Mouse (Mus musculus) kidney, embryonic 14.5 days (tissue): ENCODE results near the gene Slc16a4. TPM values are rescaled to one million over a fixed set of nuclear protein-coding genes. Genes with fewer than 3 reads are reported as not detected.
"Not testable (repeated sequence)": the region's sequence is repeated elsewhere in the genome, so short reads cannot be mapped to it uniquely, and the experiment has no call there.

Experiments used
- ATAC-seq: fragments of 200-750 bp; cut with Nextera tagmentation; 2 replicates; pipeline ENCODE4 v1.8.0; 2017; ENCODE audit warnings: moderate number of reproducible peaks, mild to moderate bottlenecking, moderate TSS enrichment, moderate library complexity; ENCODE audit not compliant: low FRiP score, low TSS enrichment
- H3K27ac ChIP-seq: fragments of 300-500 bp; sonication (generic); 2 replicates; pipeline ENCODE4 v1.5.1; 2014; ENCODE audit warnings: low read depth, mild to moderate bottlenecking, low read length, moderate library complexity, mixed read lengths
- H3K27me3 ChIP-seq: fragments of 300-500 bp; sonication (generic); 2 replicates; pipeline ENCODE4 v1.6.1; 2014; ENCODE audit warnings: mild to moderate bottlenecking, low read length; ENCODE audit not compliant: control insufficient read depth, insufficient read depth
- H3K36me3 ChIP-seq: fragments of 300-500 bp; sonication (generic); 2 replicates; pipeline ENCODE4 v1.6.1; 2014; ENCODE audit warnings: low read length, mixed read lengths; ENCODE audit not compliant: control insufficient read depth, insufficient read depth
- H3K4me1 ChIP-seq: fragments of 300-500 bp; sonication (generic); 2 replicates; pipeline ENCODE4 v1.6.1; 2014; ENCODE audit warnings: low read length, mixed read lengths; ENCODE audit not compliant: control insufficient read depth, insufficient read depth
- H3K4me2 ChIP-seq: fragments of 300-500 bp; sonication (generic); replicated peaks from 2 replicates; pipeline ENCODE4 v1.6.1; 2014; ENCODE audit warnings: low read depth, mild to moderate bottlenecking, low read length
- H3K4me3 ChIP-seq: fragments of 300-500 bp; sonication (generic); 2 replicates; pipeline ENCODE4 v1.5.1; 2014; ENCODE audit warnings: mild to moderate bottlenecking, low read length
- H3K9ac ChIP-seq: fragments of 300-500 bp; sonication (generic); 2 replicates; pipeline ENCODE4 v1.6.1; 2014; ENCODE audit warnings: low read depth, mild to moderate bottlenecking, low read length, moderate library complexity
- H3K9me3 ChIP-seq: fragments of 300-500 bp; sonication (generic); 2 replicates; pipeline ENCODE4 v1.6.1; 2016; ENCODE audit warnings: low read length; ENCODE audit not compliant: control insufficient read depth
- WGBS: fragments of 180-500 bp; shearing (Covaris S2); extraction: QIAGEN DNeasy Blood & Tissue Kit; methylation state at CpG from one replicate; pipeline ENCODE4 v1.1.7; 2014; 5-methylcytosine and 5-hydroxymethylcytosine counted together
- polyA plus RNA-seq: library from polyadenylated mRNA; unstranded; fragments of >200 nt; fragmentation: Nextera tagmentation; extraction: Ambion mirVana; gene quantifications from 2 replicates; pipeline ENCODE4 v1.2.1, GENCODE M21; 2014

Gene Slc16a4
- polyA plus RNA-seq, 1 experiment from 2014 or later, result 5.1 TPM

DNA sequence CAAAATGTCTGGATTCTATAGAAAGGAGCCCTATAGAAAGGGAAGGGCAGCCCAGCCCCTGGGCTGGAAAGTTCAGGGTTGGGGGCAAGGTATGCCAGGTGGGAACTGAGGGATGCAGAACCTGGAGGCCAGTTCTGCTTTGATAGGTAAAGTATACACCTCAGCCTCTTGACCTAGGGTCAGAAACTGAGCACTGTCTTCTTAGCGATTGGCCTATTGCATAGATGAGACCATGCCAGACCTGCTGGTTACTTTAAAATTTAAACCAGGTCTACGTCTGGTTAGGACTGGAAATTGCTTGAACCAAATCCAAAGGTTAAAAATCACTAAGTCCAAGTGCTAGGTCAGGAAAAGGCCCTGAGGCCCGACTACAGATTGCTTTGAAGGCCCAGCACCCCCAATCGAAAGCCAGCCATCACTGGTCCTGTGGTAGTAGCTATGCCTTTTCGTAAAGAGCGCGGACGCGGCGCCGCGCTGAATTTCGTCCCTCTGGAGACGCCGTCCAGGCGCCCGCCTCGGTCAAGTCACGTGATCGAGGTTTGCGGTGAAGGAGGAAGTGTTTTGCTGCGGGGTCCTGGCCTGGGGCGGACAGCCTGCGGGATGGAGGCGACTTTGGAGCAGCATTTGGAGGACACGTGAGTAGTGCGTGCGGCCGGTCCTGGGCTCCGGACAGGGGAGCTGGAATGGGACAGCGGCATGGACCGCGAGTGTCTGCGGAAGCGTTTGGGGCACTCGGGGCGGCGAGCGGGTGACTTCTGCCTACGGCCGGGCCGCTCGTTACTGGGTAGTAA is 12.4 kb upstream of the Slc16a4 start, which contains the start of gene Lamtor5:
Gene Lamtor5 (plus strand): TSS at position 380 of the 791 bp plus-strand sequence.
- H3K36me3 ChIP-seq, result peaks cover 17% of the 10 kb centered on the region; the same call in 1 of the 2 replicates
- peak within 1 kb of the TSS; percentile 74 for H3K9ac ChIP-seq
- H3K4me2 ChIP-seq, result peak within 1 kb of the TSS; percentile 68
- peak; percentile 86 for ATAC-seq
- H3K4me3 ChIP-seq, result peak within 1 kb of the TSS; percentile 79
- H3K27ac ChIP-seq, result no peak within 1 kb of the TSS
- WGBS, result 3% methylated on average over 43 of the region's 43 CpGs
- H3K4me1 ChIP-seq, result peaks cover 6% of the 10 kb centered on the region; the same call in 1 of the 2 replicates
- no peaks in the 10 kb centered on the region for H3K27me3 ChIP-seq
- H3K9me3 ChIP-seq, result no peaks in the 10 kb centered on the region

DNA sequence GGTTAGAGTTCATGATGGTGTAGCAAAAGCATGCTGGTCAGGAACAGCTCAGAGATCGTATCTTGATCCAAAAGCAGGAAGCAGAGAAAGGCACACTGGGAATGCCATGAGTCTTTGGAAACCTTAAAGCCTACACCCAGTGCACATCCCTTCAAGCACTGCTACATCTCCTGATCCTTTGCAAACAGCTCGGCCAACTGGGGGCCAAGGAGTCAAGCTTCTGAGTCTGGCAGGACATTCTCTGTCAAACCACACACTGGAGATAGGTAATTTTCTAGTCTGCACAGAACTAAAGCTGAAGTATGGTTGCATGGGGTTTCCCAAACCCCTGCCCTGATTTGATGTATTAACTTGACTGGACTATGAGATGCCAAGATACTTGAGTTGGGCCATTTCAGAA is 4.9 kb upstream of the Slc16a4 start:
- H3K27me3 ChIP-seq, result no peaks in the 10 kb centered on the region
- peaks cover 28% of the 10 kb centered on the region; the same call in 1 of the 2 replicates for H3K36me3 ChIP-seq
- H3K9ac ChIP-seq, result no peak overlapping the region
- no peaks in the 10 kb centered on the region for H3K9me3 ChIP-seq
- 58% methylated on average over 2 of the region's 2 CpGs for WGBS
- no peak overlapping the region for H3K4me2 ChIP-seq
- H3K27ac ChIP-seq, result no peak overlapping the region
- H3K4me1 ChIP-seq, result no peaks in the 10 kb centered on the region; the same call in 1 of the 2 replicates
- H3K4me3 ChIP-seq, result no peak overlapping the region
- no peak for ATAC-seq

DNA sequence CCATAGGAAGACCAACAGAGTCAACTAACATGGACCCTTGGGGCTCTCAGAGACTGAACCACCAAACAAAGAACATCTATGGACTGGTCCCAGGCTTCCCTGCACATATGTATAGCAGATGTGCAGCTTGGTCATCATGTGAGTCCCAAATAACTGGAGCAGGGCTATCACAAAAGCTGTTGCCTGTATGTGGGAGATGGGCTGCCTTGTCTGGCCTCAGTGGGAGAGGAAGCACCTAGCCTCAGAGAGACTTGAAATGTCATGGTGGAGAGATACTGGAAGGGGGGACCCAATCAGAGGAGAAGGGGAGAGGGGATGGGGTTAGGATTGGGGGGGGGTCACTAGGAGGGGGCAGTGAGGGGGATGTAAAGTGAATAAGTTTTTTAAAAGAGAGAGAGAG is 3.7 kb upstream of the Slc16a4 start:
- Histone ChIP-seq H3K27me3 (no peaks in the 10 kb centered on the region), H3K4me1 (no peaks in the 10 kb centered on the region; the same call in 1 of the 2 replicates), H3K4me3 (no peak overlapping the region), H3K36me3 (peaks cover 21% of the 10 kb centered on the region; the same call in 1 of the 2 replicates), H3K4me2 (no peak overlapping the region), H3K27ac (no peak overlapping the region), H3K9ac (no peak overlapping the region), H3K9me3 (no peaks in the 10 kb centered on the region)
- ATAC-seq, result no peak

DNA sequence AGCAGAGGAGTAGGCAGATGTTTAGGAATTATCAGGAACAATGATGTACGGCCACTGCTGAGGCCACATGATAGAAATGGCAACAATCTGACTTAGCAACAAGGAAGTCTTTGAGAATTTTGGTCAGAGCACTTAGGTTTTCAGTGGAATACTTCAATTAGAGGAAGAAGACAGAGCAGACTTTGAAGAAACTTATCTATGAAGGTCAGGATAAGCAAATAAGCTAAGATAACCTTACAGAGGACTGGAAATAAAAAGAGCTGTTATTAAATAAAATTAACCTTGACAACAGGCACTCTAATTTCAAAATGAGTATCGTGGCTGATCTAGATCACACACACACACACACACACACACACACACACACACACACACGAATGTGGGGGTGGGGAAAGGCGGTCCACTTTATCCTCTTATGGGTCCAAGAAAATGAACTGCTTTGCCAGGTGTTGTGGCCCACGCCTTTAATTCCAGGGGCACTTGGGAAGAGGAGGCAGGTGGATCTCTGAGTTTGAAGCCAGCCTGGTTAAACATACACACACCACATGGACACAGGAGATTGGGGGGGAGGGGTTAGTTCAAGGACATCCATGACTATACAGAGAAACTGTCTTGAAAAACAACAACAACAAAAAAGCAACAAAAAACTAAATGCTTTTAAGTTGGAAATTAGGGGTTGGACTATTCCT is 4.8 kb downstream of the Slc16a4 start:
- Histone ChIP-seq H3K4me2 (no peak overlapping the region), H3K9me3 (no peaks in the 10 kb centered on the region), H3K9ac (no peak overlapping the region), H3K27ac (no peak overlapping the region), H3K4me3 (no peak overlapping the region), H3K4me1 (no peaks in the 10 kb centered on the region), H3K36me3 (peaks cover 3% of the 10 kb centered on the region; the same call in 1 of the 2 replicates), H3K27me3 (no peaks in the 10 kb centered on the region)
- 88% methylated on average over 5 of the region's 5 CpGs for WGBS
- no peak for ATAC-seq

DNA sequence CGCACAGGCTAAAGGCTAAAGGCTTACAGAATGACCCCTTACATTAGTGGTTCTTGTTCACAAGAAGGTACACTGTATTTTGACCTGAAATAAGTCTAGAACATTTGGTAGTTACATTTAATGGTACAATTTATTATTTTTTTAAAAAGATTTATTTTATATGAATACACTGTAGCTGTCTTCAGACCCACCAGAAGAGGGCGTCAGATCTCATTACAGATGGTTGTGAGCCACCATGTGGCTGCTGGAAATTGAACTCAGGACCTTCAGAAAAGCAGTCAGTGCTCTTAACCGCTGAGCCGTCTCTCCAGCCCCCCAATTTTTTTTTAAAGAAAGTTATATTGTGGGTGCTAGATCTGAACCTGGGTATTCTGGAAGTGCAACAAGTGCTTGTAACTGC is 5.9 kb downstream of the Slc16a4 start:
- peaks cover 11% of the 10 kb centered on the region; the same call in 1 of the 2 replicates for H3K36me3 ChIP-seq
- not testable (repeated sequence) for ATAC-seq, H3K4me2 ChIP-seq, H3K9me3 ChIP-seq, H3K4me3 ChIP-seq, H3K9ac ChIP-seq, H3K27ac ChIP-seq, H3K27me3 ChIP-seq, H3K4me1 ChIP-seq
- WGBS, result 75% methylated on average over 4 of the region's 4 CpGs

DNA sequence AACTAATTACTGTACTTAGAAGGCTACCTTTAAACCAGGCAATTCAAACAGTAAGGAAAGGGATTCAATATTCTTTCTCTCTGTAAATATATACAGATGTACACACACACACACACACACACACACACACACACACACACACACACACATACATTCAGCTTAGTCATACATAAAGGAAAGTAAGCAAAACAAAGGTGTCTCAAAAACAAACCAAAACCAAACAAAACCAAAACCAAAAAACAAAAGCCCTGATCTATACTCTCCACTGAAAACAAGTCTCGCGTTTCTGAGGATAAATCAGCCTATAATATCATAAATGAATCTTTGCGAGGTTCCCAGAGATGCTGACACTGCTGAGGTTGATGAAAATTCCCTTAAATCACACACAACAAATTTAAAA is 26.3 kb downstream of the Slc16a4 start:
- H3K4me2 ChIP-seq, result no peak overlapping the region
- H3K27me3 ChIP-seq, result no peaks in the 10 kb centered on the region
- no peaks in the 10 kb centered on the region for H3K4me1 ChIP-seq
- ATAC-seq, result no peak
- no peak overlapping the region for H3K27ac ChIP-seq
- H3K9me3 ChIP-seq, result no peaks in the 10 kb centered on the region
- H3K9ac ChIP-seq, result no peak overlapping the region
- no peak overlapping the region for H3K4me3 ChIP-seq
- 88% methylated on average over 3 of the region's 3 CpGs for WGBS
- H3K36me3 ChIP-seq, result peaks cover 13% of the 10 kb centered on the region; the same call in 1 of the 2 replicates

DNA sequence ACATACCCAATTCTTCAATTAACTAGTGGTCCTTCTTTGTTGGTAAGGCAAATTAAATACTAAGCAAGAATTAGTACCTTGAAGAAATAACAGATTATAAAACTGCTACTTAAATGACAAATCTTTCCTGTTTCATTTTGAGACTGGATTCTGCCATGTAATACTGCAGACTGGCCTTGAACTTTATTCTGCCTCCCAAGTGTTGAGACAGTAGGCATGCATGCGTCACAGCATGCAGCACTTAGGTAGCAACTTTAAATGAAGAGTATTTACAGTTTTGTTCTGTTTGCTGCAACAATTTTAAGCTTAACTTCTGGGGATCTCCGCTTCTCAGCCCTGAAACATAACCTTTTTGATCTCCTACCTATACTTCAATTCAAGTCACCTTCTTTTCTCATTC is 30.1 kb downstream of the Slc16a4 start:
- 90% methylated on average over 2 of the region's 2 CpGs for WGBS

DNA sequence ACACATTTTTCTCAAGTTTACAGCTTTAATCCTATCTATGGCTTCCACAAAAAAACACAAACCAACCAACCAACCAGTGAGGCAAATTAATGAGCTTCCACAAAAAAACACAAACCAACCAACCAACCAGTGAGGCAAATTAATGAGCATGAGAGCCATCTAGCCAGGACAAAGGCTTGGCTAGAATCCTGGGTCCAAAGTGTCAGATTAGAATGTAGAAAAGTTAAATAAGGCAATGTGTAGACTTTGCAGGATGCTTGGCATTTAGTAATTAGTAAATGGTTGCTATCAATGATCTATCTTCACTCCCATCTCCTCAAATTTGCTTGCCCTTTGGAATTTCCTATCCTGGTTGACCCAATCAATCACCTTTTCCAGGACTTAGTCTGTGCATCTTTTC is 30.7 kb downstream of the Slc16a4 start:
- Histone ChIP-seq H3K4me2 (no peak overlapping the region), H3K36me3 (peaks cover 30% of the 10 kb centered on the region), H3K27ac (no peak overlapping the region), H3K27me3 (no peaks in the 10 kb centered on the region), H3K4me3 (no peak overlapping the region), H3K4me1 (0 out of 2 replicates have a peak, but pooled peaks cover 4% of the 10 kb centered on the region), H3K9ac (no peak overlapping the region), H3K9me3 (no peaks in the 10 kb centered on the region)
- ATAC-seq, result no peak

More for the DNA sequence above, 30.1 kb downstream of the Slc16a4 start:
- H3K27me3 ChIP-seq, result no peaks in the 10 kb centered on the region
- peaks cover 31% of the 10 kb centered on the region for H3K36me3 ChIP-seq
- no peak overlapping the region for H3K9ac ChIP-seq
- no peak overlapping the region for H3K27ac ChIP-seq
- H3K4me3 ChIP-seq, result no peak overlapping the region
- H3K9me3 ChIP-seq, result no peaks in the 10 kb centered on the region
- H3K4me1 ChIP-seq, result 0 out of 2 replicates have a peak, but pooled peaks cover 4% of the 10 kb centered on the region
- no peak for ATAC-seq
- H3K4me2 ChIP-seq, result no peak overlapping the region

DNA sequence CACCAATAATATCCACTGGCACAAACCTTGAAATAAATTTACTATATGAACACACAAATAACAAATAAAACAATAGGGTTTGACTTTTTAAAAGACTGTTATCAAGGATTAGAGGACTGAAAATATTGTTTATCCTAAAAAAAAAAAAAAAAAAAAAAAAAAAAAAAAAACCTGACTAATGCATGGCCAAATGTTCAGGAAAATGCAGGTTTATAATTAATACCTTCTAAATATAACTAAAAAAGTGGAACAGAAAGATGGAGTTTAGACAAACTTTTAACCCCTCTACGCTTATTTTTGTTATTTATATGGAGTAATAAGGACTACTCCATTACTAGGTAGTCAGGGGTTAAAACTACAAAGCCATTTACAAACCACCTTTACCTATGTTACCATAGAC is 35.4 kb downstream of the Slc16a4 start:
- H3K9ac ChIP-seq, result no peak overlapping the region
- no peak for ATAC-seq
- no peak overlapping the region for H3K4me2 ChIP-seq
- H3K4me3 ChIP-seq, result no peak overlapping the region
- H3K27me3 ChIP-seq, result no peaks in the 10 kb centered on the region
- no peaks in the 10 kb centered on the region for H3K9me3 ChIP-seq
- no peak overlapping the region for H3K27ac ChIP-seq
- peaks cover 53% of the 10 kb centered on the region for H3K36me3 ChIP-seq
- H3K4me1 ChIP-seq, result peaks cover 20% of the 10 kb centered on the region
- 97% methylated on average over 1 of the region's 1 CpGs for WGBS
